Mouse (Mus musculus): ENCODE results near the gene Xrcc6.

DNA sequence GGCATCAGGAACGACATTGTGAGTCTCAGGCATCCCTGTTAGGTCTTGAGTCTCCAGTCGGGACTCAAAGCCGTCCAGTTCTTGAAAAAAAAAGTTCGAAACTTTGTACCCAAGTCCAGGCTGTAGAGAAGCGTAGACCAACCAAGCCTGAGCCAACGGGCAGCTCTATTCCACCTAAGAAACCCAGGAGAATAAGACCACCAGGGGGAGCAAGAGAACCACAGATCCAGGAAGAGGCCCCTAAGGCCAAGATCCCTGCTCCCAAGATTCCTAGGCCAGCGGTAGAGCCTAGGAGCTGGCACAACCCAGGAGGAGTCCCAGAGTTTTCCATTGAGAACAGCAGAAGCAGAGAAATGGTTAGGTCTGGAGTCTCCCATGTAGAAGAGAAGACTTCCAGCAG, 77.9 kb downstream of the Xrcc6 start:
- TF ChIP-seq POLR2A (IDR thresholded peaks at IDR 0.05; ENCODE audit: insufficient read depth, low read length), result no peak
- peak; percentile 71 for TF ChIP-seq CTCF (IDR thresholded peaks at IDR 0.05; ENCODE audit: low read depth, low read length)
